Mouse (Mus musculus): ENCODE results near the gene Trpm7. TPM values are rescaled to one million over a fixed set of nuclear protein-coding genes. Genes with fewer than 3 reads are reported as not detected.

The Trpm7 gene
- polyA plus RNA-seq (2012; ENCODE audit: low replicate concordance): 9.4 and 11.1 TPM in 2 replicates

GRCm38 (mm10) chr2:126875871-126876796, at the start of gene Trpm7:
Gene Trpm7 (minus strand): TSS chr2:126876230.

DNA sequence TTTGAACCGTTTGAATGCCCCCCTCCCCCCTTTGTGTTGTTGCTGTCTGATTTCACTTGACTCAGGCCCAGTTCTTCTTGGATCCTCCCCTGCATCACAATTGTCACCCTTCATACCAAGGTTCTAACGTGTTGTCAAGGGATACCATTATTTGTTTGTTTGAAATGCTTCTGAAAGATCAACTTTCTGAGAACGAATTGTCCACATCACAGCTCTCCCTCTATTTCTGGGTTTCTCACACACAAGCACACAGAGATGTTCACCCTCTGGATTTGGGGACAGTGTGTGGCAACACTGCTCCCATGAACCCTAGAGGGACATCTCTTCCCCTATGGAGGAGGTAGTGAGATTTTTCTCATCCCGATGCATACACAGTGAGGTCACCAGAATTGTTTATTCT, 92.7 kb downstream of the Trpm7 start, which contains the start of gene Usp50:
Usp50 (minus strand) TSS at position 101 of the 400 bp plus-strand sequence.

Other genes starting within 250 kb of the Trpm7 start
- gene Gabpb1, start 199.9 kb downstream of the Trpm7 start, polyA plus RNA-seq (2012; ENCODE audit: low replicate concordance): 5.4 and 6.1 TPM in 2 replicates
- gene Usp8, start 168.9 kb downstream of the Trpm7 start, polyA plus RNA-seq (2012; ENCODE audit: low replicate concordance): 20.0 and 24.4 TPM in 2 replicates
- gene Usp50, start 92.8 kb downstream of the Trpm7 start, polyA plus RNA-seq (2012; ENCODE audit: low replicate concordance): 0.08 TPM in 1 of 2 replicates, not detected in the other
- 3.6 and 9.1 TPM in 2 replicates for gene Sppl2a, start 57.0 kb upstream of the Trpm7 start, polyA plus RNA-seq (2012; ENCODE audit: low replicate concordance)
- gene Ap4e1, start 132.5 kb upstream of the Trpm7 start, polyA plus RNA-seq (2012; ENCODE audit: low replicate concordance): 4.4 and 7.7 TPM in 2 replicates
- 1.2 and 5.3 TPM in 2 replicates for gene Blvra, start 194.4 kb upstream of the Trpm7 start, polyA plus RNA-seq (2012; ENCODE audit: low replicate concordance)

Data from hematopoietic multipotent progenitor cell, adult 10-12 weeks (in vitro differentiated cells).